20 mouse cellular contexts compared by ENCODE assay signal in genomic region chr3:79989911-79990310, GRCm38 (mm10).
DNase-seq lines count a peak whose midpoint lies in the region; ATAC-seq and TF ChIP-seq lines count a peak whose summit lies in the region.
"Had no signal": no experiment of that assay in that cellular context is flagged by ENCODE, and none has a peak within 500 bp of the region (broad histone marks: within the 10 kb centered on the region; RNA-seq: fewer than 3 reads in every experiment).

No protein-coding gene starts in this region.

- peak overlapping the region; percentile 56 for H3K9ac ChIP-seq in heart, embryonic 13.5 days
- H3K9ac ChIP-seq in lung, embryonic 14.5 days: no peak overlapping the region
- H3K9ac ChIP-seq: forebrain, embryonic 13.5 days had no signal

- no peaks in the 10 kb centered on the region for H3K36me3 ChIP-seq in heart, embryonic 13.5 days
- no peaks in the 10 kb centered on the region for H3K36me3 ChIP-seq in lung, embryonic 14.5 days (ENCODE audit: insufficient read depth)
- H3K36me3 ChIP-seq: embryonic facial prominence, embryonic 10.5 days had no signal

- H3K27me3 ChIP-seq in heart, embryonic 13.5 days (replicated peaks): no peaks in the 10 kb centered on the region
- H3K27me3 ChIP-seq in lung, embryonic 14.5 days (ENCODE audit: insufficient read depth, low read length): no peaks in the 10 kb centered on the region
- H3K27me3 ChIP-seq: forebrain, embryonic 13.5 days had no signal

- H3K4me1 ChIP-seq in heart, embryonic 13.5 days: peaks cover 65% of the 10 kb centered on the region
- H3K4me1 ChIP-seq in lung, embryonic 14.5 days (ENCODE audit: insufficient read depth): peaks cover 10% of the 10 kb centered on the region
- H3K4me1 ChIP-seq: forebrain, embryonic 13.5 days had no signal

- no peak for ATAC-seq in heart, embryonic 13.5 days (ENCODE audit: extremely low read depth, insufficient number of reproducible peaks, low FRiP score, low TSS enrichment)
- ATAC-seq in lung, embryonic 14.5 days (ENCODE audit: insufficient read depth): no peak
- ATAC-seq: forebrain, embryonic 13.5 days had no signal

- H3K4me3 ChIP-seq in heart, embryonic 13.5 days: no peak overlapping the region
- H3K4me3 ChIP-seq in lung, embryonic 14.5 days (ENCODE audit: low read depth, low read length): no peak overlapping the region
- H3K4me3 ChIP-seq: embryonic facial prominence, embryonic 10.5 days; forebrain, embryonic 13.5 days had no signal

- H3K4me2 ChIP-seq in heart, embryonic 13.5 days: peak overlapping the region; percentile 20; the same call in 1 of the 2 replicates
- H3K4me2 ChIP-seq in lung, embryonic 14.5 days: no peak overlapping the region
- H3K4me2 ChIP-seq: forebrain, embryonic 13.5 days; liver, embryonic 11.5 days; midbrain, embryonic 11.5 days had no signal

- H3K9me3 ChIP-seq in heart, embryonic 13.5 days: no peaks in the 10 kb centered on the region
- no peaks in the 10 kb centered on the region for H3K9me3 ChIP-seq in lung, embryonic 14.5 days (ENCODE audit: low read depth, low read length)
- H3K9me3 ChIP-seq: embryonic facial prominence, embryonic 10.5 days; forebrain, embryonic 13.5 days had no signal

- no peak for TF ChIP-seq CTCF in lung, embryonic 14.5 days (IDR thresholded peaks at IDR 0.05; ENCODE audit: low read depth)

- WGBS in heart, embryonic 13.5 days: 19% methylated on average over 2 of the region's 2 CpGs
- WGBS in lung, embryonic 14.5 days: 23% methylated on average over 2 of the region's 2 CpGs

- peak overlapping the region; percentile 96 for H3K27ac ChIP-seq in heart, embryonic 13.5 days (replicated peaks)
- peak overlapping the region; percentile 2; the same call in 1 of the 2 replicates for H3K27ac ChIP-seq in lung, embryonic 14.5 days (ENCODE audit: low read depth)
- H3K27ac ChIP-seq: embryonic facial prominence, embryonic 10.5 days; forebrain, embryonic 13.5 days; macrophage had no signal

- DNase-seq in heart, adult 8-10 months (ENCODE audit: low spot score): no peak
- DNase-seq in lung, embryonic 14.5 days: peak; percentile 32
- no peak for DNase-seq in lung, postnatal 14 days
- DNase-seq in embryo, embryonic 11 days: peak; percentile 37
- no peak for DNase-seq in layer of hippocampus, adult 11-12 months (ENCODE audit: low spot score)
- DNase-seq in thymus, postnatal 14 days: no peak
- DNase-seq: adrenal gland, postnatal 14 days; cerebellum, adult 11-12 months; cerebellum, postnatal 14 days; gastrocnemius, postnatal 25 days; kidney, adult 11 months; left cerebral cortex, postnatal 4 days; lung, adult 18-20 months; right cerebral cortex, postnatal 4 days had no signal

Comparison
In these comparisons a context has a peak if more than half of its experiments do, and no peak if none do; other contexts are left out.
1. DNase-seq: peak in lung, embryonic 14.5 days (single experiment) and embryo, embryonic 11 days (single experiment); none in heart, adult 8-10 months (single experiment), lung, postnatal 14 days (single experiment), layer of hippocampus, adult 11-12 months (single experiment) and thymus, postnatal 14 days (single experiment).